Mouse (Mus musculus) limb, embryonic 14.5 days (tissue): ENCODE data around the gene Cryz. TPM values are rescaled to one million over a fixed set of nuclear protein-coding genes. Genes with fewer than 3 reads are reported as not detected.

Experiments
- ATAC-seq: fragments of 200-750 bp; cut with Nextera tagmentation; 2 replicates; pipeline ENCODE4 v1.8.0; 2017; ENCODE audit warnings: low read depth, moderate number of reproducible peaks, moderate TSS enrichment; ENCODE audit not compliant: low FRiP score
- DNase-seq: peaks from one replicate; pipeline ENCODE4 v3.0.0-alpha.2; 2015; ENCODE audit warnings: low spot score
- H3K27ac ChIP-seq: fragments of 300-500 bp; sonication (generic); replicated peaks from 2 replicates; pipeline ENCODE4 v1.5.1; 2014; ENCODE audit warnings: low read depth, mild to moderate bottlenecking, low read length, moderate library complexity, mixed read lengths
- H3K27me3 ChIP-seq: fragments of 300-500 bp; sonication (generic); 2 replicates; pipeline ENCODE4 v1.6.1; 2014; ENCODE audit warnings: low read length, mixed read lengths; ENCODE audit not compliant: control insufficient read depth, insufficient read depth
- H3K36me3 ChIP-seq: fragments of 300-500 bp; sonication (generic); 2 replicates; pipeline ENCODE4 v1.6.1; 2014; ENCODE audit warnings: mild to moderate bottlenecking, low read length, moderate library complexity, mixed read lengths; ENCODE audit not compliant: control insufficient read depth, insufficient read depth
- H3K4me1 ChIP-seq: fragments of 300-500 bp; sonication (generic); 2 replicates; pipeline ENCODE4 v1.6.1; 2014; ENCODE audit warnings: antibody characterized with exemption, low read length, mixed read lengths; ENCODE audit not compliant: control insufficient read depth, insufficient read depth
- H3K4me2 ChIP-seq: fragments of 300-500 bp; sonication (generic); replicated peaks from 2 replicates; pipeline ENCODE4 v1.6.1; 2014; ENCODE audit warnings: low read depth, mild to moderate bottlenecking, low read length, moderate library complexity; ENCODE audit not compliant: severe bottlenecking
- H3K4me3 ChIP-seq: fragments of 300-500 bp; sonication (generic); replicated peaks from 2 replicates; pipeline ENCODE4 v1.5.1; 2014; ENCODE audit warnings: low read length
- H3K9ac ChIP-seq: fragments of 300-500 bp; sonication (generic); 2 replicates; pipeline ENCODE4 v1.6.1; 2014; ENCODE audit warnings: mild to moderate bottlenecking, low read depth, low read length, moderate library complexity; ENCODE audit not compliant: severe bottlenecking
- H3K9me3 ChIP-seq: fragments of 300-500 bp; sonication (generic); 2 replicates; pipeline ENCODE4 v1.6.1; 2016; ENCODE audit warnings: low read length; ENCODE audit not compliant: control insufficient read depth
- POLR2A ChIP-seq: fragments of 200-500 bp; IDR thresholded peaks from 2 replicates; pipeline ENCODE4 v1.8.0; 2012; ENCODE audit warnings: inconsistent platforms, mild to moderate bottlenecking, moderate library complexity, borderline replicate concordance; ENCODE audit not compliant: insufficient read depth, insufficient read length; ENCODE audit errors: extremely low read depth
- WGBS: fragments of 180-500 bp; shearing (Covaris S2); extraction: QIAGEN DNeasy Blood & Tissue Kit; methylation state at CpG from one replicate; pipeline ENCODE4 v1.1.7; 2014; 5-methylcytosine and 5-hydroxymethylcytosine counted together
- polyA plus RNA-seq, 2 experiments: library from polyadenylated mRNA; depleted of rRNA in 1 of 2; stranded (reverse) in 1 of 2; unstranded in 1 of 2; fragments of >200 nt; fragmentation: Nextera tagmentation in 1 of 2; extraction: Ambion mirVana in 1 of 2; gene quantifications; 2 replicates each; pipeline versions ENCODE4 v1.2.1 to v1.2.3; 2012 to 2014

Gene Cryz
- polyA plus RNA-seq, 2 experiments, result 15.3 to 18.6 TPM

GRCm38 (mm10) chr3:154633091-154633490, 36.6 kb downstream of the Cryz start:
- no peak overlapping the region for H3K9ac ChIP-seq
- 78% methylated on average over 5 of the region's 5 CpGs for WGBS
- DNase-seq, result no peak
- ATAC-seq, result no peak
- H3K9me3 ChIP-seq, result no peaks in the 10 kb centered on the region
- no peaks in the 10 kb centered on the region for H3K36me3 ChIP-seq
- no peak overlapping the region for H3K4me2 ChIP-seq
- H3K4me3 ChIP-seq, result no peak overlapping the region
- H3K4me1 ChIP-seq, result no peaks in the 10 kb centered on the region
- H3K27me3 ChIP-seq, result no peaks in the 10 kb centered on the region
- no peak for TF ChIP-seq POLR2A
- H3K27ac ChIP-seq, result no peak overlapping the region

DNA sequence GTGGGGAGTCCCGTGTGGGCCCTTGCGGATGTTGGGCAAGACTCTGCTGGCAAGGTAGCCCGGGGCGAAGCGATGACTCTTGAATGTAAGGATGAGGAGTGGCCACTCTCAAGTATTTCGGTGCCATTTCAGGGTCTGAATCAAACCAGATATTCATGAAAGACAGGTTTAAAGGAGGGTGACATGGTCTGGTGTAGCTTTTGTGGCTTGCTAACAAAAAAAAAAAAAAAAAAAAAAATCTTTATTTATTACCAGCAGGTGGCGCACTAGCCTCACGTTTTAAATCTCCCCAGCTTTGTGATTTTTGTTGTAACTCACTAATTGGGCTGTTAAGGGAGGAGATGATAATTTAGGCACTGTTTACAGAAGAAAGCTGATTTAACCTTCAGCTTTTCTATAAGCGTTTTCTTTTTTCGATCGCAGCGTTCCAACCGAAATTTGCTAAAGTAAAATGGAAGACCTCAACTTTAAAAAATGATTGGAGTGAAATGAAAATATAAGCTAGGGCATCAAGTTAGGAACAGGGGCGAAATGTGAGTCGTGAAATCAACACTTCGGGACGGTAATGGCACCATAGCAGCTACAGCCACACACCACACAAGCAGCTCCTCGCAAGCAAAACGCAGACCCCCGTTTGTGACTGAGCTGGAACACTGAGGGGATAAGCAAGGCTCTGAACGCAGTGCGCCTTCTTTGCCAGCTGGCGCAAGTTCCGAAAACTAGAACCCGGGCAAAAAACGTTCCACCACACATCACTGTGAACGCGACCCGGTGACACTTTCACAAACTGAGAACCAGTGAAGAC, 50.3 kb downstream of the Cryz start:
- 0 out of 2 replicates have a peak, but pooled peaks cover 2% of the 10 kb centered on the region for H3K4me1 ChIP-seq
- TF ChIP-seq POLR2A, result no peak
- 0 out of 2 replicates have a peak, but pooled peaks cover 4% of the 10 kb centered on the region for H3K27me3 ChIP-seq
- DNase-seq (peak; percentile 35), ATAC-seq (no peak)
- H3K4me3 ChIP-seq, result peak overlapping the region; percentile 19
- H3K4me2 ChIP-seq, result peak overlapping the region; percentile 33
- H3K27ac ChIP-seq, result no peak overlapping the region
- H3K9me3 ChIP-seq, result no peaks in the 10 kb centered on the region
- no peaks in the 10 kb centered on the region for H3K36me3 ChIP-seq
- peak overlapping the region; percentile 18; the same call in 1 of the 2 replicates for H3K9ac ChIP-seq
- whole genome bisulfite sequencing, result 43% methylated on average over 29 of the region's 29 CpGs

GRCm38 (mm10) chr3:154647443-154647780, 50.9 kb downstream of the Cryz start:
- 0 out of 2 replicates have a peak, but pooled peaks cover 4% of the 10 kb centered on the region for H3K27me3 ChIP-seq
- H3K36me3 ChIP-seq, result no peaks in the 10 kb centered on the region
- TF ChIP-seq POLR2A, result no peak
- 50% methylated on average over 7 of the region's 7 CpGs for WGBS
- no peak overlapping the region for H3K27ac ChIP-seq
- DNase-seq, result no peak
- H3K9ac ChIP-seq, result 0 out of 2 replicates have a peak overlapping the region, but pooled peaks have one; percentile 18
- 0 out of 2 replicates have a peak, but pooled peaks cover 2% of the 10 kb centered on the region for H3K4me1 ChIP-seq
- H3K4me3 ChIP-seq, result peak overlapping the region; percentile 19
- no peak for ATAC-seq
- peak overlapping the region; percentile 33 for H3K4me2 ChIP-seq
- no peaks in the 10 kb centered on the region for H3K9me3 ChIP-seq

DNA sequence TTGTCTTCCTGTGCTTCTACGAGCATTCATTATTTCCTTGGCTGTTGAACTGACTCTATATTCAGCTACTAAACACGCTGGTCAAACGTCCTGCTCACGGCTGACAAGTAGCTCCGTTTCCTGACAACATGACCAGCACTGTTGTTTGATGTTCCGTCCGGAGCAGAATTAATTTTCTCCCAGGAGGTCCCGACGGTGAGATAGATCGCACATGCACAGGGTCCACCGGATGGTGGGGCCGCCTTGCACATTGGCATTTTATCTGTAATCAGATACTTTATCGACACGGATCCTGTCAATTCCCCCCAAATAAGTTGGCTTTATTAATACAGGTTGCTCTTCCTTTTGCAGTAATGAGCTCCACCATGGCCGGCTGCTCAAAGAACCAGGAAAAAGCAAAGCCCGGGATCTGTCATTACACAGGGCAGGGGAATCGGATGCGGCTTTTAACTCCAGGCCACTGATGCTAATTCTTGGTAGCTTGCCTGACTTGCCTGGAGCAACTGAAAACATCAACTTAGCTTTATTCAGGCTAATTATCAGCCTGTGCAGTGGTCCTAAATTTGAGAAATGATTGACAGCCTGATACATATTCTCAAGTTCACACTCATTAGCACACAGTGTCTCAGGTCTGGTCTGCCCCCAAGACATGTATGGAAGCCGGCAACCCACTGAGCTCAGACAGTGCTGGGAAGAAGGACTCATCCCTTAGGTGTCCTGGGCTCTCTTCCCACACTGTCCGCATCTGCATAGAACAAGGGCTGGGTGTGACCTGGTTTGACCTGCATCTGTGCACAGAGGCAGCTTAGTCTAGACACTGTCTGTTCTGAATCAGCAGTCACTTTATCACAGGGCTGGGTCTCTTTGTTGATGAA, 53.1 kb downstream of the Cryz start:
- DNase-seq (no peak), ATAC-seq (no peak)
- Histone ChIP-seq H3K9ac (no peak overlapping the region), H3K4me1 (0 out of 2 replicates have a peak, but pooled peaks cover 4% of the 10 kb centered on the region), H3K36me3 (no peaks in the 10 kb centered on the region), H3K27me3 (0 out of 2 replicates have a peak, but pooled peaks cover 4% of the 10 kb centered on the region), H3K4me2 (no peak overlapping the region), H3K27ac (no peak overlapping the region), H3K9me3 (no peaks in the 10 kb centered on the region), H3K4me3 (no peak overlapping the region)
- 43% methylated on average over 20 of the region's 20 CpGs for WGBS
- no peak for TF ChIP-seq POLR2A

- H3K4me1 ChIP-seq, result 0 out of 2 replicates have a peak, but pooled peaks cover 4% of the 10 kb centered on the region
- H3K4me2 ChIP-seq, result no peak overlapping the region
- ATAC-seq (no peak), DNase-seq (no peak)
- H3K27me3 ChIP-seq, result 0 out of 2 replicates have a peak, but pooled peaks cover 4% of the 10 kb centered on the region
- no peak for TF ChIP-seq POLR2A
- H3K9ac ChIP-seq, result no peak overlapping the region
- H3K36me3 ChIP-seq, result no peaks in the 10 kb centered on the region
- no peak overlapping the region for H3K27ac ChIP-seq
- no peak overlapping the region for H3K4me3 ChIP-seq
- 79% methylated on average over 10 of the region's 10 CpGs for WGBS
- H3K9me3 ChIP-seq, result no peaks in the 10 kb centered on the region
Measured at GRCm38 (mm10) chr3:154651192-154651821, 54.8 kb downstream of the Cryz start.
